Mouse (Mus musculus) cerebellum, adult 9-11 months (tissue): Measurements from ENCODE around the gene Msi2.

Source experiments
- DNase-seq: peaks from one replicate; pipeline ENCODE4 v3.0.0; 2022

Msi2 gene

DNA sequence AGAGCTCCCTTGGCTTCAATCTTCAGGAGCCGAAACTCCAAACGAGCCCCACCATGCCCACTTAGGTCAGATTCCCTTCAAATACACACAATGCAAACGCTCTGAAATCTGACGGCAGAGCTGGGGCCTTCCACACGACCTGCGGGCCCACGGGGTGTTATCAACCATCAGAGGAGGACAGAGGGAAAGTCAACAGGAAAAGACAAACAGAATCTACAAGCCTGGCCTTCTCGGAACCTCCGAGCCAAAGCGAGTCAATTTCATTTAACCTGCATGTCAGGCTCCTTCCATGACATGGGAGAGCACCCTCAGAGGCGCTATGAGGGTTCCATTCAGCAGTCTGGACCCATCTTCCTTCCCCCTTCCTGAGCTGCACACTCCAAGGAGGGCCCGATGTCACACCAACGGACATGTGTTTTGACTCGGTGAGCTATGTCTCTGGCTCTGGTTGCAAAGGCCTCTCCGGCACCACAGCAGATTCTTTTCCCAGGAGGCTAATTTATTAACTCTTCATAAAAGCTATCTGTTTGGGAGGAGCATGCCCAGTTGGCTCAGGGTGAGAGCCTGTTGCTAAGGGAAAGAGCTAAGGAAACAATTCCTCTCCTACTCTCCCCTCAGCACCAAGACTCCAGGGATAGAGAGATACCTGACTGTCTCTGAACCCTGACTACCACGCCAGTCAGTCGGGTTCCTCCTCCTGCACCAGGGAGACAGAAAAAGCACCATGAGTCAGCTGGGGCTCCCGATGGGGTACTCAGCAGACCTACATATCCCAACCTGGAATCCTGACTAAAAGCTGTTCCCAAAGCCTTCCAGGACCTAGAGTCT, 42.6 kb downstream of the Msi2 start:
- no peak for DNase-seq

DNA sequence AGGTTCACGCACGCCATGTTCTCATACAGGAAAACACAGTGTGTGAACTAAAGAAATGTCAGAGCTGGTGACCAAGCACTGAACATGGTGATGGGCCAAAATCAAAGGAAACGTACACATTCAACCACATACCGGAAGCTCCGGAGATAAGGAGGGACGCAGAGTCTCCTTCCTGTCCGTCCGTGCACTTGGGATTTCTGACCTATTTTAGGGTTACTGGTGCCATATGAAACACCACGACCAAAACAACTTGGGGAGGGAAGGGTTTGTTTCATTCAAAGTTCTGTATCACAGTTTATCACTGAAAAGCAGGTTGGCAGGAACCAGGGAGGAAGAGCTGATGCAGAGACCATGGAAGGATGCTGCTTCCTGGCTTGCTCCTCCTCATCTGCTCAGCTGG, 44.2 kb downstream of the Msi2 start:
- DNase-seq, result no peak

DNA sequence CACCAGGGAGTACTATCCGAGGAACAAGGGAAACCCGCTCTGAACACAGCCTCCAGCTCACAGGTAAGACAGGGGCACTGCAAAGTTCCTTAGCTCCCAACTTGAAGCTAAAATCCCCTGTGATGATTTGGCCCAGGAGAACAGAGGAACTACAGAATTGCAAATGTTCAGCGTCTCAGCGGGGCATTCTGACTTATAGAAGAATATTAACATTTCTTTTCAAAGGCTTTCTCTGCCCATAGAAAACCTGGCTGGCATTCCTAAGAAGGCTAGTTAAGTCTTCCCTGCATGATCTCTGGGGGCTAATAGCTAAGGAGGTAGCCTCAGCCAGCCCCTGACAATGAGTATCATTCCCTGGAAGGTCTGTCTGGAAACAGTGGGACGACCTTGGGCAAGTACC, 47.4 kb downstream of the Msi2 start:
- DNase-seq, result no peak

DNA sequence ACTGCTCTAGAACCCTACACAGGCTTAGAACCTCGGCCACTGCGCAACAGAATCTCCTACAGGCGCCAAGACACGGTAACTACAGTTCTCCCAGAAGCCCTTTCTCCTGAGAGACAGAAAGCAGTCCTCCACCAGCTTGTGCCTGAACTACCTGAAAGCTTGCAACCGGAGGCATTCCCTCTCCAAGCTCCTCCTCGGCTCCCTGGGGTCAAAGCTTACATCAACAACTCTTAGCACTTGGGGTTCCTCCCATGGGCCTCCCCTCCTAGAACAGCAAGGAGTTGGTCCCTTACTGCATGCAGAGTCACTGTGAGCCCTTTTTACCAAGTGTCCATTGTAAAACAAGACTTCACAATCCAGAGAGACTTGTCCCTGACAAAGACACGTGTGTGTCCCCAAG, 49.2 kb downstream of the Msi2 start:
- no peak for DNase-seq

DNA sequence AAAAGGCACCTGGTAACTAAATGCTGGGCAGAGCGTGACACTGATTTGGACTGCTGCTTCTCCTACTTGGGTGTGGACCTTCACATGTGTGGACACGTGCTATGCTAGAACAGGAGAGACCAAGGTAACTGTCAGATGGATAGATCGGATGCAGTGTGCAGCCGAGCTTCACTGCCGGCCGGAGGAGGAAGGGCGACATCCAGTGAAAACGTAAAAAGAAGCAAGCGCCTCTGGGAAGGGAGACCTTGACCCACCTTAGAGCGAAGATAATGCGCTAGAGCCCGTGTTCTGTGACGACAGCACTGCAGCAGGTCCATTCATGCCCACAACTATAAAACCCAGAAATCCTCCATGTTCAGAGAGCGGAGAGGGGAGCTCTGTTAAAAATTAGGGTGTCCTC, 50.0 kb downstream of the Msi2 start:
- DNase-seq, result no peak

DNA sequence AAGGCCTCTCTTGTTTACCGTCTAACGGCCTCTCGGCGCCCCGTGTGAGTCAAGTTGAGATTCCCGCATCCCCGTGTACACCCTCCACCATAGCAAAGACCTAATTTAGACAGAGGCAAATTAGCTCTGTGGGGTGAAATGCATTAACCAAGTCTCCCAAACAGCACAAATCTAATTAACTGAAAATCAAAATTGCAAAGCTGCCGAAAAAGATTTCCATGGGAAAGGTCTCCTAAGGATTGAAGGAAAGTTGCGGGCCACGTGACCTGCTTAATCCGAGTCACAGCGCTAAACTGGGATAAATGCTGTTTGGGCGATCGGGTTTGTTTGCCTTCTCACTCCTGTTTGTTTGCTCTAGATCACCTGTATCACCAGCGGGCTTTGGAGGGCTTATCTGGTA, 52.5 kb downstream of the Msi2 start:
- no peak for DNase-seq

DNA sequence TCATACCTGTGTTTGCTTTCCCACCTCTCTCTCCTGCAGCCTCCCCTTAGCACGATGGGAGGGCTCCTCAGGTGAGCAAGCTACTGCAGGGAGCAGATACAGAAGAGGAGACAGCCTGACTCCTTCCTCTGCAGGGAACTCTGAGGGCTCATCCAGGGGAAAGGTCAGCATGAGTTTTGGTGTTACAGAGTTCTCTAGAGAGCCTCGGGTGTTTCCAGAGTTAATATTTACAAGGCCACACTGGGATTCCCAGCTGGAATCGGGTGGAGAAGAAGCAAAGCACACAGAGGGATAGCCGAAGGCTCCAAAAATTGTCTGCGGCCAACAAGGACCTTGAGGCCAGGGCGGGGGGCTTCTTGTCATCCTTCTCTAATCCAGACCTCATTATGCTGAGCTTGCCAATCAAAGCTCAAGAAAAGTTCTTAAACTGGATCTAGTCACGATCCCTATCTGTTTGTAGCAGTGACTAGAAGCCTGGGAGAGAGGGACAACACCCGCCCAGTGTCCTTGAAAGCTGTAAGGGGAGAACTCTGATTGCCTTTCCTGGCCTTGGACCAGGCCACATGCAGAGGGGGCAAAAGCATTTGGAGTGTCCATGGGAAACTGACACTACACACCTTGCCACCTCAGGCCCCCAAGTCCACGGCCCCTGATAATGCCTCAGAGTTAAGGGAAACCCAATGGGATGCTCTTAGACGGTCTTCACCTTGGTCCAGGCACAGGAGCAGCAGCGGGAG, 56.7 kb downstream of the Msi2 start:
- DNase-seq, result no peak

DNA sequence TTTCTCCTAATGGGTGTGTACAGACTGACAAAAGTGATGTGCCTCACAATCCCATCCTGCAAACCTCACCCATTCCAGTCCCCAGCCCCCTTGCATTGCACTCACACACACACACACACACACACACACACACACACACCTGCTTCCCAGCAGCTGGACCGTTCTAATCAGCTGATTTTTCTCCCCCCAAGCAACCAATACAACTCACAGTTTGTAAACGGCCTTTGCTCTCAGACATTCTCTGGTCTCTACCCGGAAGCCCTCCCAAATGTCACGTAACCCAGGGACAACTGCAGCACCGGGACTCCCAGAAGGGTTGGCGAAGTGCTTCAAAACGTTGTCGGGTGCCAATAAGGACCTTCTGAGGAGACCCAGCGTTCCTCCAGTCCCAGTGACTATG, 57.9 kb downstream of the Msi2 start:
- no peak for DNase-seq

DNA sequence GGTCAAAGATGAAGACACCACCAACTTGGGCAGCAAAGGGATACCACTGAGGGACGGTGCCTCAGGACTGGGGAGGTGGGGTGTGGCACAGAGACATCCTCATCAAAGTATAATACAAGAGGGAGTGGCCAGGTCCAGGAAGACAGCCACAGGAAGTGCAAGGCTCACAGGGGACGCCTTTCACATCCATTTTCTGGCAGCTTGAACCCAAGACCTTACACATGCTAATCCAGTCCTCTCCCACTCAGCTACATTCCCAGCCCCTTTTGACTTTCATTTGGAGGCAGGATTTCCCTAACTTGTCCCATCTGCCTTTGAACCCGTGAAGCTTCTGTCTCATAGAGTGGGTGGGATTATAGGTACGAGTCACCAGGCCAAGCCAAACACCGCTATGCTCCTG, 59.4 kb downstream of the Msi2 start:
- DNase-seq, result no peak

DNA sequence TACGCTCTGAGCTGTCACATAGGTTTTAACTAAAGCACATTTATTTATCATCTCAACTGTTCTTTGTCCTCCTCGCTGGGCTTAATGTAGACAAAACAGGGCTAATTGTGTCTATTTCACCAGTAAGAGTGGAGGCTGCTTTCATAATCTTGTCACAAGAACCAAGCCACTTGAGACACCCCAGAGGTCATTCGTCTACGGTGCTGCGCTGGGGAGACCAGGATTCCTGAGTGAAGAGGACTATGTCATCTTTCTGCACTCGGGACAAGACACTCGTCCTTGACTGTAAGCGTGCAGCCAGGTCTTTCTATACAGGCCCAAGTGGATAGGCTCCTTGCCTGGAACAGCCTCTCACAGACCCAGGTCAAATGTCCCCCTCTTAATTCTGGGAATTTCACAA, 62.5 kb downstream of the Msi2 start:
- DNase-seq, result no peak

DNA sequence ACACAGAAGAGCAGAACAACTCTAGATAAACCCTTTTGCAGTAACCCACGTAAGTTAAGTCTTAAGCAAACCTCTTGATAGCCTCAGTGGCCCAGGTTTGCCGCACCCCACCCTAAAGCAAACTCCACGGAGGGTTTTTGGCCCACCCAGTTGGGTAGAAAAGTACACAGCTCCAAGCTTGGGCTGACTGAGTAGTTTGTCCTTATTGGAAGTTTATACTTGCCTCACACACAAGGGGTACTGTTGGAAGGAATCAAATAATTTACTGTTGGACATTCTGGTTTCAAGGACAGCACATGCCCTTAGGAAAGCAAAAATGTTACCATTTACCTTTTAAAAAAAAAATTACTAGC, 63.1 kb downstream of the Msi2 start:
- no peak for DNase-seq

DNA sequence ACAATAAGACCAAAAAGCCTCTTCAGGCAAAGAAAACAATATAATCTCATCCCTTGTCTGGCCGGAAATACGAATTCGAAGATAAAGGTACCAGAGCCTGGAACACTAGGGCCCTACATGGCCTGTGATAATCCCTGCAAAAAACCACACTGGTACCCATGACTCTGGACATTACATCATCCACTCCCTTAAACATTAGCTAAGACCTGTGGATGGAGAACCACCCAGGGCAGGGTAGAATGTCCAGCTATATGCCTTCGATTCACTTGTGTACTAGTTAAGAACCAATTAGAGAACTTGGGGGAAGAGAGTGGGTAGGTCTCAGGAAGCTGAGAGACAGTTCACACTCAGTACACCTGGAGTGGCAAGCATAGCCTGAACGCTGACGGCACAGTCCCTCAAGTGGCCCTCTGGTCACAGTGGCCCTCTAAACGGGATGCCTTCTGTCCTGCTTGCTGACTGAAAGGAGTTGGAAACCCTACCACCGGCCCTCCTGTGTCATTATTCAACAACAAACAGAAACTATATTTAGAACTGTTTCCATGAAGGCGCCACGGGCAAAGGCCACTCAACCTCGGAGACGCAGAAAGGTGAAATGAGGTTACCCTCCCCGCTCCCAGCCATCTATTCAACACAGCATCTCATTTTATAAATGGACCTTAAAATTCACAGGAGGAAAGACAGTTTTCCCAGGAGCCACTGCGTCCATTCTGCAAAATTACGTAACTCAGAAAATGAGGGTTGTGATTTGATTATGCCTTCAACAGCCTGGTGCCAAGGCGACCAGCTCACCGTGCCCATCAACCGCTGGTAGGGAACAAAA, 63.7 kb downstream of the Msi2 start:
- DNase-seq, result peak; percentile 33

DNA sequence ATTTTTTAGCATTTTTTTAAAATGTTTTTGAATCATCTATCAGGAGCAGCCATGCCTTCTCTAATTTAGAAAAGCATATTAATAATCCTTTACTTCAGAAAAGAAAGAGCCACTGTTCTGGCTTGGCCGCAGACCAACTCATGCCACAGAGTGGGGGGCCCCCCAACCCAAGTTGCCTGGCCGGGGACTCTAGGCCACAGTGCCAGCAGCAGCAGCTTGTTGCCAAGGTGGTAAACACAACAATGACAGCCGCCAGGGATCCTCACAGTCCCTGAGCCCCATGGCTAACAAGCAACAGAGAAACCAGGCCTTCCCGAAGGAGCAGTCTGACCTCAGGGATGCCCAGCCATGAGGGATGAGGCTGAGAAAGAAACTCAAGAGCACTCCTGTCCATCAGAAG, 68.0 kb downstream of the Msi2 start:
- DNase-seq, result peak; percentile 74

DNA sequence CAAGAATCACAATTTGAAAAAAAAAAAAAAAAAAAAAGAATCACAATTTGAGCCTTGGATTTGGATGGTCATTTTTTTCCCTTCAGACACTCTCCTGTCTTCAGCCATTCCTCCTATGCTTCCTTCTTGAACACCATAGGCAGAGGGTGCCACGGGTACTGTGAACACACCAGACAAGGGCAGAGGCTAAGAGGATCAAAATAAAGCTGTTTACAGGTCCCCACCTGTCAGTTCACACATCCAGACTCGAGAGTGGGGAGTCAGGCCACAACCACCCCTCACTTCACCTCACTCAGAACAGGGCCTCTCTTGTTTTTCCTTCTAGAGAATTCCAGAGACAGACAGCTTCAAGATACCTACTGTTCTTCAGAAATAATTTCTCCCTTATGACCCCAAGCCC, 69.3 kb downstream of the Msi2 start:
- DNase-seq, result no peak

DNA sequence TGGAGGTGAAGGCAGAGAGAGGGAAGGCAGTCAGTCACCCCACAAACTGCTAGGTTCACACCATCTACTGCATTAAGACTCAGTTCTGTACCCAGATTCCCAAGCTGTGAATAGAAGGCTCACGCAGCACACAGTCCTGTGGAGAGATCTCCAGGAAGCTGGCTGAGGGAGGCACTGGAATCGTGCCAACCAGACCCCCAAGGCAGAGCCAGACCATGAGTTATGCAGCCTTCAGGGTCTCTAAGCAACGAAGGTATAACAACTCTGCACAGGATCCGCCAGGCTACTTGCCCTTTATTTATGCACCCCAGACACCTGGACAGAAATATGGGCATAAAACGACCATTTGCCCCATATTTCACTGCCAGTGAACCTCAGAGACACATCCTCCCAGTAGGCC, 69.9 kb downstream of the Msi2 start:
- no peak for DNase-seq

DNA sequence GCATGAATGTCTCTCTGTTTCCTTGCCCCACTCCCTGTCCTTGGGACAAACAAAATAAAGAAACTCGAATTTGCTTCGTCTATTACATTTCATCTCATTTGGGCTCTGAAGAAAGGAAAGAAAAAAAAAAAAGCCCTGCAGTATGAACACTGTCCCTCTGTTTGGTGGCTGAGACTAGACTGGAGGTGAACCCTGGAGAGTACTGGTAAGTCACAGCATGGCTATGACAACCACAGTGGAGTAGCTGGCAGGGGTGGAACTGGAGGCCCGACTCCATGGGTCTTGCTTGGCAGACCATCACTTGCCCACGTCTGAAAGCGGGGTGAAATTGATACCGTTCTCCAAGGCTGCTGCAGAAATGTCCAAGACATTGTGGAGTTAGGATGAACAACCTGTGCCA, 71.8 kb downstream of the Msi2 start:
- no peak for DNase-seq

DNA sequence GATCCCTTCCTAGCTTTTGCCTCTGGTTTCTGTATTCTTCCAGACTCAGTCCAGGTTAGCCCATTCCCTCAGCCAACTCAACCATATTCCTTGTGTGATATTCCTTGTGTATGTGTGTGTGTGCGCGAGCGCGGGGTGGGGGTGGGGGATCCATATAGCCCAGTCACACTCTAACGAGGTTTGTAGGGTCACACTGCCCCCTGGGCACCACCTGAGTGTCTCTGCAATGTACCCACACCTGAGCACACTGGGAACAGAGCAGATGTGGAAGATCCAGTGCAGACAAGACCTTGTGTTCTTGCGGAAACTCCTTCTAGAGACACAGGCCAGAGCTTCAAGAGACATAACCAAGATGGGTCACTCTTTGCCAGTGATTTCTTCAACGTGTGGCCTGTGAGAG, 72.5 kb downstream of the Msi2 start:
- DNase-seq, result no peak

DNA sequence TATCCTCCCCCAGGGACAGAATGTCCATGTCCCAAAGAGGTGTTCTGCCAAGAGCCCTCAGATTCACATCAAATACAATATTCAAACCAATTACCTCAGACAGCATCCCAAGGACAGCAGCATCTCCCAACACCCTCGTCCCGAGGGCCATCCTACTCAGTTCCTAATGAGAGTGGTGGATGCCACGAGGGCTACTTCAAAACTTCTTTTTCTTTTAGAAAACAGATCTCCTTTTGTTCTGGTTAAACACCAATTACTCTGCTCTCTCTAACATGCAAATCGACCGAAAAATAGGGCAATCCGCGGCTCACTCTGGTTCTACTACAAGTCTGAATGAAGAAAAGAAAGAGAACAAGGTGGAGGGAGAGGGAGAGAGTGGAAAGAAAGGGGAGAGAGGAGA, 73.6 kb downstream of the Msi2 start:
- no peak for DNase-seq

DNA sequence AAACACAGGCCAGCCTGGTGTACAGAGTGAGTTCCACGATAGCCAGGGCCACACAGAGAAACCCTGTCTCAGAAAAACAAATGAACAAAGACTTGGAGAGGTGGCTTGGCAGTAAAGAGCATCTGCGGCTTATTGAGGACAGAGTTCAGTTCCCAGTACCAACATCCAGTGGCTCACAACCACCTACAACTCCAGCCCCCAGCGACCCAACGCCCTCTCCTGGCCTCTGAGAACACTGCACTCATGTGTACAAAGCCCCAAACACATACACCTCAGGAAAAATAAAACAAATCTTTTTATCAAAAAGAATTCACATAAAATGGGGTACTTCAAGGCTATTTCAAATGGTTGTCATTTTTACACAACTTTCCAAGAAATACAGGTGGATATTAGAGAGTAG, 78.5 kb downstream of the Msi2 start:
- no peak for DNase-seq

DNA sequence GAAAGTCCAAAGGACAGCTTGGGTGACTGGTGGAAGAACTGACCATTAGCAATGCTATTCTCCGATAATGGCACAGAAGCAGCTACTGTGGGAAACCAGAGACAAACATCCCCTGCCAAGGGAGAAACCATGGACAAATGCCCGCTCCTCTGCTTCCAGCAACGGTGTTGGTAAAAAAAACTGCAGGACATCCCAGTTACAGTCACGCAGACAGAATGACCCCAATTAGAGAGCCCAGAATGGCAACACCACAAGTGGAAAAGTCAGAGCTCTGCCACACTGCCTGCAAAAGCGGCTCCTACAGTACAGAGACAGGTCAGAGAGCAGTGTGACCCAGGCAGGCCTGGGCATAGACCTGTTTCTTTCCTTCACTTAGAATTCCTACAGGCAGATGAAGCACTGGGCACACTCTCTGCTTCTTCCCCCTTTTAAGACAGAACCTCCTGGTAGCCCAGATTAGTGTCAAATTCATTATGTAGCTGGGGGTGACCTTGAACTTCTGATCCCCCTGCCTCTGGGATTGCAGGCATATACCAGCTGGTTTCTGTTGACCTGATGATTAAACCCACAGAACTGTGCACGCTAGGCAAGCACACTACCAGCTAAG, 79.3 kb downstream of the Msi2 start:
- no peak for DNase-seq

DNA sequence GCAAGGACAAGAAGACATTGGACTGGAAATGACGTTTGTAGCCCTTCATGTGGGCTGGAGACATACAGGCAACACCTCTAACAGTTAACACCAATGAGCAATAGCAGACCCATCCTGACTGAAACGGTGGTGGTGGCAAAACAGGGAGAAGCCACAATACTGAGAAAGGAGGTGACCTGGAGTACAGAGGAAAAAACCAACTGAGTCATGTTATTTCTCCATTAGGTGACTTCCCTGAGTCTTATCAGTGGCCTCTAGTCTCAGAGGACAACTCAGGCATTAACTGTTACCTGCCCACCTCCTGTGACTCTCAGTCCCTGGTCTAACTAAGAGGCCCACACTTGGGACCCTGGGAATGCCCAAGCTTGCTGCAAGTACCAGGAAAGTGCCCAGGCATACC, 80.1 kb downstream of the Msi2 start:
- DNase-seq, result no peak

DNA sequence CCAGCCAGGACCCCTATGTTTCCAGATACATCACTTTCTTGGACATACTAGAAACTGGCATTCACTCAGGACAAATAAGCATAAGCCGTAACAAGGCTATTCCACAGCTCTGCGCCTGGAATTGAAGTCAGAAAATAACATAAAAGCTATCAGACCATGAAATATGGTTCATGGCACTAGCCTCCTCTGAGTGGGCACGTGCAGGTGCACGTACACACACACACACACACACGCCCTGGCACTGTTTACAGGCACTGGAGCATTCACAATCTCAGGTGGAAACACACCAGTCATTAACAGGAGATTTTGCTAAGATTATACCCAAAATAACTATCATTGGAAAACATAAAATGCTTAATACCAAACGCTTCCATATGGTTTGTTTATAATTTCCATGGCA, 81.4 kb downstream of the Msi2 start:
- DNase-seq, result no peak

DNA sequence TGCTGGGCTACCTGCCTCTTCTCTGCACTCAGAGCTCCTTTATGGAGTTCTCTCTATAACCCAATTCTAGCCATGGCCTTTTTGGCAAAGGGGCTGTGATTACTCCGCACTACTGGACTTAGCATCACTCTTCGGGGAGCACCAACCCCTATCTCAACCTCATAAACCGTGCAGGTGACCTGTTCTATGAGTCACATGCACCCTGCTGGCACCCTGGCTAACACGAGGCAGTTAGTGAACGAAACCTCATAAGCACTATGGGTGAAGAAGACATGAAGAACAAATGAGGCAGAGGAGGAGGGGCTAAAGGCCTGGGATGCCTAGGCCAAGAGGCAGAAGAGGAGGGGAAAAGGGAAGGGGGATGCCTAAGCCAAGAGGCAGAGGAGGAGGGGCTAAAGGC, 82.0 kb downstream of the Msi2 start:
- no peak for DNase-seq

DNA sequence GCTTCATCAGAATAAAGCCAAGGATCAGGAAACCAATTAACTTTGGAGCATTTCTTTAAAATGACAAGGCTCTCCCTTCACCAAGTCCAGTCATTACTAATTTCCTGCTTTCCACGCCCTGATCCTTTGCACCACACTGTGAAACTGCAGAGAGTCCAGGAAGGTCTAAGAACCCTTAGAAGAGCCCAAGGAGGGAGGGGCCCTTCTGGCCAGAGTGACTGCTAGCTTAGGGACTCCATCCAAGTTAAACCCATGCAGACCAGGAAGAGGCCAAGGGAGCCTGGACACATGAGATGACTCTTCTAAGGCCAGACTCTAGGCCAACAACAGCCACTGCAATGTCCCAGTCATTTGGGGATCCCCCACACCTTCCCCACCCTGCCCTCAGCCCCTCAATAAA, 83.7 kb downstream of the Msi2 start:
- DNase-seq, result no peak
